Mouse (Mus musculus): Measurements from ENCODE around the gene Olfr889.
"Not testable (repeated sequence)": the region's sequence is repeated elsewhere in the genome, so short reads cannot be mapped to it uniquely, and the experiment has no call there.

Gene Olfr889

DNA sequence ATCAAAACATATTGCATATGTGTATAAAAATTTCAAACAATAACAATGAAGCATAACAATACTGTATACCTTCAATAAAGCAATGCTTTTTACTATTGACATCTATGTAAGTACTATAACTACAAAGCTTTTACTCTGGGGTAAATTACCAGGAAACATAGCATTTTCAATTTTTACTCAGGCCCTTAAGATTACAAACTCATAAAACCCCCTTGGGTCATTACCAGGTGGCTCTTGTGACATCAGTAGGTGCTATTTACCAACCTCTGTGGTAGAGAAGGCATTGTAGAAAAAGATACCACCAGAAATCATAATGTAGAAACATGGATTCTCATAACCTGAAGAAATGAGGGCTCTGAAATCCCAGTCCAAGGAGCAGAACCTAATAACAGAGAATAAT lies at the start of gene Olfr889:
Gene Olfr889 (plus strand): TSS at position 301 of the 400 bp plus-strand sequence.
- in situ Hi-C loops (cut with MboI, MseI) = no loop called here

DNA sequence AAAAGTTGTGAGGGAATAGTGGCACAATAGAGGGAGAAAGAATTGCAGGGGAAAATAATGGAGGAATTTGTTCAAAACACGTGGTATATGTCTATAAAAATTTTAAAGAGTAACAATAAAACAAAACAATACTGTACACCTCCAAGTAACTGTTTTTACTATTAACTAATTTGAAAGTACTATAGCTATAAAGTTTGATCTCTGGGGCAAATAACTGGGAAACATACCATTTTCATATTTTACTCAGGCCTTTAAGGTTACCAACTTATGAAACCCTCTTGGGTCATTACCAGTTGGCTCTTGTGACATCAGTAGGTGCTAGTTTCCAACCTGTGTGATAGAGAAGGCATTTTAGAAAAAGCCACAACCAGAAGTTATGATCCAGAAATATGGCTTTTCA lies 31.2 kb upstream of the Olfr889 start, which contains the start of gene Olfr887:
Gene Olfr887 (plus strand): TSS at position 301 of the 400 bp plus-strand sequence.
- in situ Hi-C loops (cut with MboI, MseI) = no loop called here

DNA sequence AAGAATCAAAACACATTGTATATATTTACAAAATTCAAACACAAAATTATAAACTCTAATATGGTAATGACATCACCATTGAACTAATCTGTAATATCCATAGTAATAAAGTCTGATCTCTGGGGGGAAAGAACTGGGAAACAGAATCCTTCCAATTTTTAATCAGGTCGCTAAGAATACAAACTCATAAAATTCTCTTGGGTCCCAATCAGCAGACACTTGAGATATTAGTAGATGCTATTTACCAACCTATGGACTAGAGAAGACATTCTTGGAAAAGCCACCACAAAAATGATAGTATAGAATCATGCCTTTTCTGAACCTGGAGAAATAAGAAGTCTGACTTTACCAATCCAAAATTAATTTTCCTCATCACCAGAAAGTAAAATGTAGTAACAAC lies 7.2 kb upstream of the Olfr889 start, which contains the start of gene Olfr888:
Gene Olfr888 (plus strand): TSS at position 301 of the 400 bp plus-strand sequence.
- in situ Hi-C loops (cut with MboI, MseI) = no loop called here

DNA sequence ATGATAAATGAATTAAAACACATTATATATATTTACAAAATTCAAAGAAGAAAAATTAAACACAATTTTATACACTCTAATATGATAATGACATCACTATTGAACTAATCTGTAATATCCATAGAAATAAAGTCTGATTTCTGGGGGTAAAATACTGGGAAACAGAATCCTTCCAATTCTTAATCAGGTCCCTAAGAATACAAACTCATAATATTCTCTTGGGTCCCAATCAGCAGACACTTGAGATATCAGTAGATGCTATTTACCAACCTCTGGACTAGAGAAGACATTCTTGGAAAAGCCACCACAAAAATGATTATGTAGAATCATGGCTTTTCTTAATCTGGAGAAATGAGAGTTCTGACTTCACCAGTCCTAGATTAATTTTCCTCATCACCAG lies 27.2 kb downstream of the Olfr889 start, which contains the start of gene Olfr890:
Gene Olfr890 (plus strand): TSS at position 301 of the 400 bp plus-strand sequence.
- in situ Hi-C loops (cut with MboI, MseI) = no loop called here

DNA sequence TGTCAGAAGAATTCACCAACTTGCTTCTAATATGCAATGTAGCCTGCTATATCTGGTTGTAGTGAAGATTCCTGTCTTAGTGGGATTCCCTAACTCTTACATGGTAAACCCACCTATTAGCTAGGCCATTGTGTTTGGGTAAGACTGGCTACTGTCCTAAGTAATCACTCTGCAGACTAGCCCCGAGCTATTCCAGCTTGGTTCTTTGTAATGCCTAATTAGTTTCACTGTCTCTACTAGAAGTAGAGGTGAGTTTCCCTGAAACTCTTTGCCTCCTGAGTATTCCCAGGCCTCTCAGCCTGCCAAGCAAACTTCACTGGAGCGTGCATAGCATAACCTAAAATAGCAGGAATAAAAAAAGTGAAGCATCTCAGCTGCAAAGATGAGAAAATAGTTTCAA lies 53.3 kb downstream of the Olfr889 start:
- in situ Hi-C loops (cut with MboI, MseI) = not testable (repeated sequence)

Measured in T-helper 17 cell (primary cell).